Mouse (Mus musculus) intestine, embryonic 16.5 days (tissue): Measurements from ENCODE around the gene Nova2. TPM values are rescaled to one million over a fixed set of nuclear protein-coding genes. Genes with fewer than 3 reads are reported as not detected.
A peak's percentile ranks its signal among the peaks of the same experiment; 100 is the strongest.

Source experiments
- ATAC-seq: fragments of 200-750 bp; cut with Nextera tagmentation; 2 replicates; pipeline ENCODE4 v1.8.0; 2017; ENCODE audit warnings: moderate TSS enrichment, moderate library complexity
- H3K27ac ChIP-seq: fragments of 300-500 bp; sonication (generic); 2 replicates; pipeline ENCODE4 v1.5.1; 2014; ENCODE audit warnings: mild to moderate bottlenecking, low read length
- H3K27me3 ChIP-seq: fragments of 300-500 bp; sonication (generic); replicated peaks from 2 replicates; pipeline ENCODE4 v1.6.1; 2014; ENCODE audit warnings: low read length, control low read depth, mixed read lengths; ENCODE audit not compliant: control insufficient read depth, insufficient read depth
- H3K36me3 ChIP-seq: fragments of 300-500 bp; sonication (generic); 2 replicates; pipeline ENCODE4 v1.6.1; 2014; ENCODE audit warnings: low read length, control low read depth; ENCODE audit not compliant: control insufficient read depth, insufficient read depth
- H3K4me1 ChIP-seq: fragments of 300-500 bp; sonication (generic); 2 replicates; pipeline ENCODE4 v1.6.1; 2014; ENCODE audit warnings: low read length, control low read depth, mixed read lengths; ENCODE audit not compliant: control insufficient read depth, insufficient read depth
- H3K4me2 ChIP-seq: fragments of 300-500 bp; sonication (generic); 2 replicates; pipeline ENCODE4 v1.6.1; 2014; ENCODE audit warnings: low read depth, low read length, control low read depth
- H3K4me3 ChIP-seq: fragments of 300-500 bp; sonication (generic); 2 replicates; pipeline ENCODE4 v1.5.1; 2014; ENCODE audit warnings: mild to moderate bottlenecking, low read length
- H3K9ac ChIP-seq: fragments of 300-500 bp; sonication (generic); 2 replicates; pipeline ENCODE4 v1.6.1; 2014; ENCODE audit warnings: low read depth, low read length
- H3K9me3 ChIP-seq: fragments of 300-500 bp; sonication (generic); 2 replicates; pipeline ENCODE4 v1.6.1; 2016; ENCODE audit warnings: low read length, control low read depth; ENCODE audit not compliant: control insufficient read depth
- WGBS: fragments of 180-500 bp; shearing (Covaris S2); extraction: QIAGEN DNeasy Blood & Tissue Kit; methylation state at CpG from one replicate; pipeline ENCODE4 v1.1.7; 2014; 5-methylcytosine and 5-hydroxymethylcytosine counted together
- polyA plus RNA-seq: library from polyadenylated mRNA; unstranded; fragments of >200 nt; fragmentation: Nextera tagmentation; extraction: Ambion mirVana; gene quantifications from 2 replicates; pipeline ENCODE4 v1.2.1, GENCODE M21; 2015

Nova2 gene
- 0.34 and 0.40 TPM in 2 replicates for polyA plus RNA-seq

- no peaks in the 10 kb centered on the region for H3K9me3 ChIP-seq
- WGBS, result under 1% methylated on average over 32 of the region's 45 CpGs
- peaks cover 46% of the 10 kb centered on the region for H3K27me3 ChIP-seq
- H3K9ac ChIP-seq, result peak within 1 kb of the TSS; percentile 67
- peak within 1 kb of the TSS; percentile 87 for H3K4me2 ChIP-seq
- H3K4me1 ChIP-seq, result peaks cover 7% of the 10 kb centered on the region; the same call in 1 of the 2 replicates
- ATAC-seq, result peak; percentile 92
- H3K36me3 ChIP-seq, result no peaks in the 10 kb centered on the region
- no peak within 1 kb of the TSS for H3K27ac ChIP-seq
- H3K4me3 ChIP-seq, result peak within 1 kb of the TSS; percentile 58
Measured at GRCm38 (mm10) chr7:18925162-18925938, at the start of gene Nova2. Gene Nova2, plus strand, starts transcription at chr7:18925888.

- no peak for ATAC-seq
- no peak overlapping the region for H3K4me2 ChIP-seq
- H3K9ac ChIP-seq, result no peak overlapping the region
- H3K4me3 ChIP-seq, result no peak overlapping the region
- H3K4me1 ChIP-seq, result peaks cover 5% of the 10 kb centered on the region
- 70% methylated on average over 7 of the region's 7 CpGs for WGBS
- H3K36me3 ChIP-seq, result no peaks in the 10 kb centered on the region
- H3K27ac ChIP-seq, result no peak overlapping the region
- no peaks in the 10 kb centered on the region for H3K9me3 ChIP-seq
- no peaks in the 10 kb centered on the region for H3K27me3 ChIP-seq
Measured at GRCm38 (mm10) chr7:18878691-18879090, 47.0 kb upstream of the Nova2 start.

- Histone ChIP-seq H3K4me1 (peaks cover 9% of the 10 kb centered on the region), H3K36me3 (no peaks in the 10 kb centered on the region), H3K4me2 (peak overlapping the region; percentile 41), H3K27me3 (no peaks in the 10 kb centered on the region), H3K27ac (peak overlapping the region; percentile 85), H3K4me3 (peak overlapping the region; percentile 40), H3K9me3 (no peaks in the 10 kb centered on the region), H3K9ac (peak overlapping the region; percentile 65)
- peak; percentile 96 for ATAC-seq
- WGBS, result 41% methylated on average over 9 of the region's 9 CpGs
Measured at GRCm38 (mm10) chr7:18883991-18884744, 41.5 kb upstream of the Nova2 start.

- H3K9ac ChIP-seq, result peak overlapping the region; percentile 65
- peak overlapping the region; percentile 41 for H3K4me2 ChIP-seq
- H3K27me3 ChIP-seq, result no peaks in the 10 kb centered on the region
- WGBS, result 53% methylated on average over 13 of the region's 13 CpGs
- peak overlapping the region; percentile 40 for H3K4me3 ChIP-seq
- no peaks in the 10 kb centered on the region for H3K36me3 ChIP-seq
- H3K4me1 ChIP-seq, result peaks cover 9% of the 10 kb centered on the region
- no peaks in the 10 kb centered on the region for H3K9me3 ChIP-seq
- H3K27ac ChIP-seq, result peak overlapping the region; percentile 85
- peak; percentile 1 for ATAC-seq
Measured at GRCm38 (mm10) chr7:18884745-18885422, 40.8 kb upstream of the Nova2 start.

- 93% methylated on average over 1 of the region's 1 CpGs for WGBS
- Histone ChIP-seq H3K4me3 (no peak overlapping the region), H3K27me3 (no peaks in the 10 kb centered on the region), H3K27ac (no peak overlapping the region), H3K36me3 (0 out of 2 replicates have a peak, but pooled peaks cover 2% of the 10 kb centered on the region), H3K4me1 (peaks cover 6% of the 10 kb centered on the region), H3K9me3 (no peaks in the 10 kb centered on the region), H3K9ac (no peak overlapping the region), H3K4me2 (no peak overlapping the region)
- no peak for ATAC-seq
Measured at GRCm38 (mm10) chr7:18886963-18887362, 38.7 kb upstream of the Nova2 start.

DNA sequence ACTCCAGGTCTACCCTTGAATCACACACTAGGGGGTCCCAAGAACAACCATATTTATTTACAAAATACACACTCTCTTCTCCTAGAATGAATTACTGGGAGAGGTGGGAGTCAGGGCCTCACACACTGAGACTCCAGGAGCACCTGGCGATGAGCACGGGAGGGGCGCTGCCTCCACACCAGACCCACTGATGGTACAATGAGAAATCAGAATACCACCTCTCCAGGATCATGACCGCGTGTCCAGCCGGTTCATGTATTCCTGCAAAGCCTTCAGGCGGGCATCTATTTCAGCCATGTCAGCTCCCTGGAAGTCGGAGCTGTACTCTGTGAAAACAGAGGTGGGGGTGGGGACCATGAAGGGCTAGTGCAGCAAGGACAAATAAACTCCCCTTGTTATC is 34.8 kb upstream of the Nova2 start:
- 0 out of 2 replicates have a peak, but pooled peaks cover 2% of the 10 kb centered on the region for H3K36me3 ChIP-seq
- WGBS, result 94% methylated on average over 8 of the region's 8 CpGs
- ATAC-seq, result no peak

DNA sequence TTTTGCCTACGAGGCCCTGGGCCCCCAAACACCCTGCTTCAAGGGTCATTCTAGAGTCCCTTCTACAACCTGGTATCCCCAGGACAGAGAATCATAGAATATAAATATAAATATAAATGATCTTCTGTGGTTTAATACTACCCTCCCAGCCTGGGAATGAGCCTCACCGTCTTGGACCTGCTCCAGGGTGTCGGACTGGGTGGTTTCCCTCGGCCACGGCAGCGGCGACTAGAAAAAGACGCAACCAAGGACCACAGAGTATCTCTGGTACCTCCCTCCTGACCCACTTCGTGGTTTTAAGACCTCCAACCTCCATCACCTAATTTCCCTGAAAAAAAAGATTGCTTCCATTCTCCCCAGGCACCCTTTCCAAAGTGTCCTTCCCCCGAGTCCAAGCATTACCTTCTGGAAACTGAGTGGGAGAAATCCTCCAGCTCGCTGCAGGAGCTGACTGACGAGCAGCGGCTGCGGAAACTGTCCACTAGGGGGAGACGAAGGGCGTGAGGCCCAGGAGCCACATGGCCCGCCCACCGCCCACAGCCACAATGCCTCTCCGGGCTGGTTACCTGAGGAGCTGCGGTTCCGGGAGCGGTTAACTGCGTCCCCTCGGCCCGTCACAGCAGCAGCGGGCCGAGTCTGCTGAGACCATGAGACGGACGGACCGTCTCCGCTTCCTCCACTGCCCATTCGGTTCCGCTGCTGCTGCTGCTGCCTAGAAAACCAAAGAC is 33.7 kb upstream of the Nova2 start:
- Histone ChIP-seq H3K9me3 (no peaks in the 10 kb centered on the region), H3K4me3 (peak overlapping the region; percentile 42), H3K36me3 (0 out of 2 replicates have a peak, but pooled peaks cover 2% of the 10 kb centered on the region), H3K9ac (peak overlapping the region; percentile 58), H3K4me1 (peaks cover 22% of the 10 kb centered on the region), H3K27ac (no peak overlapping the region), H3K4me2 (peak overlapping the region; percentile 80), H3K27me3 (no peaks in the 10 kb centered on the region)
- peak; percentile 75 for ATAC-seq
- 21% methylated on average over 33 of the region's 33 CpGs for WGBS

More for the DNA sequence above, 34.8 kb upstream of the Nova2 start:
- Histone ChIP-seq H3K4me3 (no peak overlapping the region), H3K27me3 (no peaks in the 10 kb centered on the region), H3K9ac (no peak overlapping the region), H3K4me1 (peaks cover 22% of the 10 kb centered on the region), H3K4me2 (no peak overlapping the region), H3K9me3 (no peaks in the 10 kb centered on the region), H3K27ac (no peak overlapping the region)

- ATAC-seq, result peak; percentile 21
- no peak overlapping the region for H3K4me2 ChIP-seq
- H3K9ac ChIP-seq, result peak overlapping the region; percentile 58; the same call in 1 of the 2 replicates
- 28% methylated on average over 27 of the region's 27 CpGs for WGBS
- H3K27ac ChIP-seq, result no peak overlapping the region
- peaks cover 22% of the 10 kb centered on the region for H3K4me1 ChIP-seq
- H3K9me3 ChIP-seq, result no peaks in the 10 kb centered on the region
- H3K27me3 ChIP-seq, result no peaks in the 10 kb centered on the region
- H3K36me3 ChIP-seq, result 0 out of 2 replicates have a peak, but pooled peaks cover 2% of the 10 kb centered on the region
- 0 out of 2 replicates have a peak overlapping the region, but pooled peaks have one; percentile 4 for H3K4me3 ChIP-seq
Measured at GRCm38 (mm10) chr7:18893009-18893408, 32.7 kb upstream of the Nova2 start.
